Mouse (Mus musculus) cerebellum, adult 2 months (tissue): Measurements from ENCODE around the gene Lcn10. TPM values are rescaled to one million over a fixed set of nuclear protein-coding genes. Genes with fewer than 3 reads are reported as not detected.

Experiments
- DNase-seq, 2 experiments: peaks; one replicate each; pipeline ENCODE4 v3.0.0; 2021
- H3K27ac ChIP-seq: fragments of 200-500 bp; 2 replicates; pipeline ENCODE4 v1.5.1; 2012; ENCODE audit warnings: low read length, control low read depth, inconsistent platforms; ENCODE audit not compliant: insufficient read depth
- H3K27me3 ChIP-seq: fragments of 200-500 bp; 2 replicates; pipeline ENCODE4 v1.6.1; 2012; ENCODE audit warnings: inconsistent platforms, mild to moderate bottlenecking, low read length, moderate library complexity; ENCODE audit not compliant: control insufficient read depth, insufficient read depth
- H3K4me1 ChIP-seq: fragments of 200-500 bp; 2 replicates; pipeline ENCODE4 v1.6.1; 2011; ENCODE audit warnings: low read length; ENCODE audit not compliant: control insufficient read depth, insufficient read depth
- H3K4me3 ChIP-seq: fragments of 200-500 bp; replicated peaks from 2 replicates; pipeline ENCODE3; 2011; ENCODE audit warnings: mild to moderate bottlenecking, low read depth, low read length, control low read depth; ENCODE audit not compliant: insufficient read depth
- CTCF ChIP-seq: fragments of 200-500 bp; IDR thresholded peaks from 2 replicates; pipeline ENCODE4 v1.5.1; 2011; ENCODE audit warnings: low read depth, mild to moderate bottlenecking, control low read depth, low read length, moderate library complexity, borderline replicate concordance; ENCODE audit not compliant: insufficient read depth
- POLR2A ChIP-seq: fragments of 200-500 bp; IDR thresholded peaks from 2 replicates; pipeline ENCODE4 v1.6.1; 2011; ENCODE audit warnings: low read length, control low read depth, borderline replicate concordance; ENCODE audit not compliant: insufficient read depth
- WGBS: fragments of 180-500 bp; shearing (Covaris S2); methylation state at CpG from one replicate; pipeline ENCODE4 v1.1.7; 2018; 5-methylcytosine and 5-hydroxymethylcytosine counted together
- polyA plus RNA-seq: library from polyadenylated mRNA; depleted of rRNA; stranded (reverse); fragments of >200 nt; gene quantifications from 2 replicates; pipeline ENCODE4 v1.2.3, GENCODE M21; 2012

Lcn10 gene
- polyA plus RNA-seq, 1 experiment = not detected

GRCm38 (mm10) chr2:25660279-25660678, 22.2 kb upstream of the Lcn10 start:
- no peak overlapping the region for H3K27ac ChIP-seq
- peaks cover 12% of the 10 kb centered on the region for H3K4me1 ChIP-seq
- no peak for TF ChIP-seq POLR2A
- TF ChIP-seq CTCF = no peak
- DNase-seq = no peak
- no peak overlapping the region for H3K4me3 ChIP-seq
- WGBS = 66% methylated on average over 8 of the region's 8 CpGs
- H3K27me3 ChIP-seq = no peaks in the 10 kb centered on the region

GRCm38 (mm10) chr2:25661245-25661970, 21.1 kb upstream of the Lcn10 start:
- Histone ChIP-seq H3K4me1 (peaks cover 12% of the 10 kb centered on the region), H3K27ac (no peak overlapping the region), H3K4me3 (no peak overlapping the region), H3K27me3 (no peaks in the 10 kb centered on the region)
- TF ChIP-seq POLR2A = no peak
- no peak for TF ChIP-seq CTCF
- no peak for DNase-seq
- WGBS = 50% methylated on average over 6 of the region's 6 CpGs

- Histone ChIP-seq H3K27me3 (no peaks in the 10 kb centered on the region), H3K4me1 (peaks cover 7% of the 10 kb centered on the region; the same call in 1 of the 2 replicates), H3K27ac (no peak overlapping the region), H3K4me3 (no peak overlapping the region)
- 50% methylated on average over 1 of the region's 1 CpGs for WGBS
- peak; percentile 23 to 38 for DNase-seq
- no peak for TF ChIP-seq POLR2A
- peak; percentile 72 for TF ChIP-seq CTCF
These were observed 19.0 kb upstream of the Lcn10 start for GRCm38 (mm10) chr2:25663511-25663910.

- WGBS = 61% methylated on average over 5 of the region's 5 CpGs
- H3K4me3 ChIP-seq = no peak overlapping the region
- peaks cover 7% of the 10 kb centered on the region; the same call in 1 of the 2 replicates for H3K4me1 ChIP-seq
- DNase-seq = no peak
- TF ChIP-seq POLR2A (no peak), CTCF (no peak)
- H3K27me3 ChIP-seq = no peaks in the 10 kb centered on the region
- H3K27ac ChIP-seq = no peak overlapping the region
These were observed 18.4 kb upstream of the Lcn10 start for GRCm38 (mm10) chr2:25664125-25664524.

GRCm38 (mm10) chr2:25666516-25666915, 16.0 kb upstream of the Lcn10 start:
- TF ChIP-seq POLR2A = no peak
- no peak for TF ChIP-seq CTCF
- Histone ChIP-seq H3K27me3 (no peaks in the 10 kb centered on the region), H3K27ac (no peak overlapping the region), H3K4me3 (no peak overlapping the region), H3K4me1 (peaks cover 4% of the 10 kb centered on the region; the same call in 1 of the 2 replicates)
- whole genome bisulfite sequencing = 71% methylated on average over 1 of the region's 1 CpGs
- no peak for DNase-seq

- no peak within 1 kb of the TSS for H3K27ac ChIP-seq
- H3K4me3 ChIP-seq = no peak within 1 kb of the TSS
- WGBS = 96% methylated on average over 3 of the region's 3 CpGs
- H3K4me1 ChIP-seq = no peaks in the 10 kb centered on the region
- no peaks in the 10 kb centered on the region; the same call in 1 of the 2 replicates for H3K27me3 ChIP-seq
- TF ChIP-seq POLR2A (no peak), CTCF (no peak)
- no peak for DNase-seq
These were observed 6.0 kb upstream of the Lcn10 start, which contains the start of gene Lcn6 for GRCm38 (mm10) chr2:25676486-25676885. TSS of gene Lcn6 (plus strand) at chr2:25676786.

GRCm38 (mm10) chr2:25679559-25679958, 3.0 kb upstream of the Lcn10 start:
- no peaks in the 10 kb centered on the region for H3K4me1 ChIP-seq
- no peak overlapping the region for H3K27ac ChIP-seq
- TF ChIP-seq POLR2A (no peak), CTCF (no peak)
- no peaks in the 10 kb centered on the region; the same call in 1 of the 2 replicates for H3K27me3 ChIP-seq
- DNase-seq = no peak
- H3K4me3 ChIP-seq = no peak overlapping the region
- WGBS = 88% methylated on average over 6 of the region's 6 CpGs

GRCm38 (mm10) chr2:25686941-25687340, 4.4 kb downstream of the Lcn10 start:
- no peak for TF ChIP-seq POLR2A
- TF ChIP-seq CTCF = no peak
- H3K4me1 ChIP-seq = no peaks in the 10 kb centered on the region
- 71% methylated on average over 4 of the region's 4 CpGs for WGBS
- DNase-seq = no peak
- no peak overlapping the region for H3K4me3 ChIP-seq
- no peaks in the 10 kb centered on the region for H3K27me3 ChIP-seq
- no peak overlapping the region for H3K27ac ChIP-seq
